Mouse (Mus musculus): ENCODE data around the gene Ciita.
A peak's percentile ranks its signal among the peaks of the same experiment; 100 is the strongest.

Gene Ciita

GRCm38 (mm10) chr16:10559991-10560390, 80.1 kb downstream of the Ciita start:
- DNase-seq: no peak

- DNase-seq: peak; percentile 32 to 69
Measured at GRCm38 (mm10) chr16:10565278-10565885, 85.5 kb downstream of the Ciita start.

- no peak for DNase-seq
Measured at GRCm38 (mm10) chr16:10567153-10567552, 87.3 kb downstream of the Ciita start.

GRCm38 (mm10) chr16:10569809-10570395, 90.0 kb downstream of the Ciita start:
- no peak for DNase-seq

- DNase-seq: peak; percentile 18 to 58
Measured at GRCm38 (mm10) chr16:10570708-10571107, 90.8 kb downstream of the Ciita start.

- DNase-seq: no peak
Measured at GRCm38 (mm10) chr16:10571820-10572219, 92.0 kb downstream of the Ciita start.

GRCm38 (mm10) chr16:10574936-10575335, 95.1 kb downstream of the Ciita start:
- no peak for DNase-seq

GRCm38 (mm10) chr16:10575915-10576314, 96.1 kb downstream of the Ciita start:
- DNase-seq: no peak

- no peak for DNase-seq
Measured at GRCm38 (mm10) chr16:10577548-10577947, 97.7 kb downstream of the Ciita start.

Measured in spleen, adult 18-20 months (tissue).